Mouse (Mus musculus) liver, embryonic 12.5 days (tissue): ENCODE results near the gene Hivep3. TPM values are rescaled to one million over a fixed set of nuclear protein-coding genes. Genes with fewer than 3 reads are reported as not detected.

Experiments
- ATAC-seq: fragments of 200-750 bp; cut with Nextera tagmentation; 2 replicates; pipeline ENCODE4 v1.8.0; 2017; ENCODE audit warnings: moderate number of reproducible peaks, mild to moderate bottlenecking, moderate library complexity
- H3K27ac ChIP-seq: fragments of 300-500 bp; sonication (generic); 2 replicates; pipeline ENCODE4 v1.5.1; 2016; ENCODE audit warnings: mild to moderate bottlenecking
- H3K27me3 ChIP-seq: fragments of 300-500 bp; sonication (generic); replicated peaks from 2 replicates; pipeline ENCODE4 v1.6.1; 2016; ENCODE audit warnings: mild to moderate bottlenecking, moderate library complexity
- H3K36me3 ChIP-seq: fragments of 300-500 bp; sonication (generic); 2 replicates; pipeline ENCODE4 v1.6.1; 2016; ENCODE audit warnings: mild to moderate bottlenecking, moderate library complexity
- H3K4me1 ChIP-seq: fragments of 300-500 bp; sonication (generic); 2 replicates; pipeline ENCODE4 v1.6.1; 2016
- H3K4me2 ChIP-seq: fragments of 300-500 bp; sonication (generic); 2 replicates; pipeline ENCODE4 v1.6.1; 2016; ENCODE audit warnings: mild to moderate bottlenecking, moderate library complexity
- H3K4me3 ChIP-seq: fragments of 300-500 bp; sonication (generic); 2 replicates; pipeline ENCODE4 v1.5.1; 2016; ENCODE audit warnings: mild to moderate bottlenecking, moderate library complexity
- H3K9ac ChIP-seq: fragments of 300-500 bp; sonication (generic); 2 replicates; pipeline ENCODE4 v1.6.1; 2016; ENCODE audit warnings: mild to moderate bottlenecking, moderate library complexity
- H3K9me3 ChIP-seq: fragments of 300-500 bp; sonication (generic); replicated peaks from 2 replicates; pipeline ENCODE4 v1.6.1; 2016; ENCODE audit warnings: mild to moderate bottlenecking, moderate library complexity
- WGBS: fragments of 180-500 bp; shearing (Covaris S2); methylation state at CpG from one replicate; pipeline ENCODE4 v1.1.7; 2016; ENCODE audit not compliant: insufficient replicate concordance; 5-methylcytosine and 5-hydroxymethylcytosine counted together
- polyA plus RNA-seq: library from polyadenylated mRNA; unstranded; fragments of >200 nt; fragmentation: Nextera tagmentation; extraction: Ambion mirVana; gene quantifications from 2 replicates; pipeline ENCODE4 v1.2.1, GENCODE M21; 2016

The Hivep3 gene
- polyA plus RNA-seq, 1 experiment from 2014 or later: 2.9 TPM

- Histone ChIP-seq H3K36me3 (no peaks in the 10 kb centered on the region), H3K27me3 (peaks cover 8% of the 10 kb centered on the region; the same call in 1 of the 2 replicates), H3K4me2 (no peak overlapping the region), H3K9ac (no peak overlapping the region), H3K4me3 (no peak overlapping the region), H3K4me1 (0 out of 2 replicates have a peak, but pooled peaks cover 2% of the 10 kb centered on the region), H3K27ac (no peak overlapping the region), H3K9me3 (no peaks in the 10 kb centered on the region)
- no peak for ATAC-seq
- WGBS: 50% methylated on average over 4 of the region's 4 CpGs
These were observed 127.4 kb downstream of the Hivep3 start for GRCm38 (mm10) chr4:119861001-119861400.

DNA sequence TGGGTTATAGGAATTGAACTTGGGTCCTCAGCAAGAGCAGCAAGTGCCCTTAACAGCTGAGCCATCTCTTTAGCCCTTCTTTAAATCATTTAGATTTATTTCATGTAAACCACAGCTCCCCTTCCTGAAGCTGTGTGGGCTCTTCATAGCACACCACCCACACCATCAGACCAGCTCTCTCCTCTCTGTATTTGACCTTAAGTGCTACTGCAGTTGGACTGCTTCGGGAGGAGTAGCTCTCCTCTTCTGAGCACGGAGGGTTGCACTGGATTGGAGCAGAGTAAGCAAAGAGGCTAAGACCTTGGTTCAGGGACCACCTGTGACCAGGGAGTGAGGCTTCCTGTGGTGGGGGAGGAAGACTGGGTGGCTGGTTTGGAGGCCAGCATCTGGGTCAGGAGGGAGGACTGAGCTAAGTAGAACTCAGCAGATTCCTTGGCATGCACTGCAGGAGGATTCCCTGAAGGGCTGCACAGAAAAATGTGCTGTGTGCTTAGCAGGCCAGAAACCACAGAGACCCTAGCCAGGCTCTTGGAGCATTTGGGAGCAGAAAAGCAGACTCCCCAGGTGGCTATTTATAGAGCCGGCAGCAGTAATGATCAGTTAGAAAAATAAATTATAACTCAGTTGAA, 132.4 kb downstream of the Hivep3 start:
- Histone ChIP-seq H3K4me3 (no peak overlapping the region), H3K9me3 (no peaks in the 10 kb centered on the region), H3K4me1 (no peaks in the 10 kb centered on the region), H3K9ac (no peak overlapping the region), H3K27ac (no peak overlapping the region), H3K36me3 (no peaks in the 10 kb centered on the region), H3K4me2 (no peak overlapping the region), H3K27me3 (peaks cover 4% of the 10 kb centered on the region; the same call in 1 of the 2 replicates)
- ATAC-seq: no peak
- WGBS: 66% methylated on average over 3 of the region's 3 CpGs

DNA sequence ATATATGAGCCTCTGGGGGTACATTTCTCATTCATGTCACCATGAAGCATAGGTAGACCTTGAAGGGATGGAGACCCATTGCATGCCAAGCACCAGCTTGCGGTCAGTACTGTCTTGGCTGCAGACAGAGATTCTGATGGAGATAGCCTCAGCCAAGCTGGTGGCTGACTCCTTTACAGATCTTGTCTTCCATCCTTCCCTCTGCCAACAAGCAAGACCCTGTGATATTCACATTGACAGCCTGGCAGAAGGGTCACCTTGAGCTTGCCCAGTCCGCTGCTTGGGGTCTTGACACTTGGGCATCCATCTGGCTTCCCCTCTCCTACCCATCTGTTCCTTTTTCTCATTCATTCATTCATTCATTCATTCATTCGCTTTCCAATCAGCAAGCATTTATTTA, 133.5 kb downstream of the Hivep3 start:
- Histone ChIP-seq H3K4me1 (no peaks in the 10 kb centered on the region), H3K4me3 (no peak overlapping the region), H3K4me2 (no peak overlapping the region), H3K9me3 (no peaks in the 10 kb centered on the region), H3K36me3 (no peaks in the 10 kb centered on the region), H3K27me3 (no peaks in the 10 kb centered on the region), H3K27ac (no peak overlapping the region), H3K9ac (no peak overlapping the region)
- 82% methylated on average over 3 of the region's 3 CpGs for WGBS
- no peak for ATAC-seq

DNA sequence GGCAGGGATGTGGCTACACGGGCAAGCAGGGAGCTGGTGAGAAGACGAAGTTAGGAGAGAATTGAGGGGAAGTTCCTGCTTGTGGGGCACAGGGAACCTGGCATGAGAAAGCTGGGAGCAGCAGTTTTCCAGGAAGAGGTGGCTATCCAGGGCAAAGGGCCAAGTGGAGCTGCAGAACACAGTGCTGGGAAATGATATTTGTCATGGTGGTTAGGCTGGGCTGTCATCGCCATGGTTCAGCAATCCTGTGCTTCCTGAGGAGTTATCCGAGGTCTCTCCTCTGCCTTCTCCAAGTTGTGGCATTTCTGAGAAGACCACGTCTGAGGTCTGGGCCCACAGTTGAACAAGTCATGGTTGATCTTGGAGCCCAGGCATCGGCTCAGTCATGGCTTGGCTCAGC, 136.8 kb downstream of the Hivep3 start:
- H3K4me2 ChIP-seq: no peak overlapping the region

GRCm38 (mm10) chr4:119871441-119871840, 137.9 kb downstream of the Hivep3 start:
- no peak for ATAC-seq
- Histone ChIP-seq H3K27me3 (no peaks in the 10 kb centered on the region), H3K9ac (no peak overlapping the region), H3K36me3 (no peaks in the 10 kb centered on the region), H3K4me3 (no peak overlapping the region), H3K4me1 (no peaks in the 10 kb centered on the region), H3K4me2 (no peak overlapping the region), H3K27ac (no peak overlapping the region), H3K9me3 (no peaks in the 10 kb centered on the region)
- WGBS: 73% methylated on average over 2 of the region's 2 CpGs

More for the DNA sequence above, 136.8 kb downstream of the Hivep3 start:
- Histone ChIP-seq H3K27ac (no peak overlapping the region), H3K36me3 (no peaks in the 10 kb centered on the region), H3K4me1 (no peaks in the 10 kb centered on the region), H3K9me3 (no peaks in the 10 kb centered on the region), H3K27me3 (no peaks in the 10 kb centered on the region), H3K9ac (no peak overlapping the region), H3K4me3 (no peak overlapping the region)
- 51% methylated on average over 6 of the region's 6 CpGs for WGBS
- ATAC-seq: no peak

GRCm38 (mm10) chr4:119871861-119872582, 138.4 kb downstream of the Hivep3 start:
- no peaks in the 10 kb centered on the region for H3K9me3 ChIP-seq
- no peak for ATAC-seq
- H3K9ac ChIP-seq: no peak overlapping the region
- no peak overlapping the region for H3K4me3 ChIP-seq
- no peak overlapping the region for H3K4me2 ChIP-seq
- H3K27me3 ChIP-seq: no peaks in the 10 kb centered on the region
- no peaks in the 10 kb centered on the region for H3K36me3 ChIP-seq
- WGBS: 78% methylated on average over 10 of the region's 10 CpGs
- no peaks in the 10 kb centered on the region for H3K4me1 ChIP-seq
- H3K27ac ChIP-seq: no peak overlapping the region

DNA sequence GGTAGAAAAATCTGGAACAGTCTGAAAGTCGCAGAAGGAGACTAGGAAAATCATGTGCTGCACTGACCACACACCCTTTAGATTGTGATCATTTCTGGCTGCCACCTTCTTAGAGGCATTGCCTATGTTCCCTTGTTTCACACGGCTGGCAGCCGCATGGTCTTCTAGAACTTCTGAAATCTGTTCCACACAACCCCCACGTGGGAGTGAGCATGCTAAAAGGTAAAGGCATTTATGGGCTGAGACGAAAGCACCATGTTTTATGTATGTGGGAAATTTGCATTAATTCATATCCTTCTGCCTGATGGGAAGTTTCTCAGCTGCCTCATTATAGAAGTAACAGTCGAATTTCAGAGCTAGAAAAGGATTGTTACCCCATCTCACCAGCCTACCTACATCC, 140.4 kb downstream of the Hivep3 start:
- Histone ChIP-seq H3K36me3 (no peaks in the 10 kb centered on the region), H3K4me3 (no peak overlapping the region), H3K27ac (no peak overlapping the region), H3K9me3 (no peaks in the 10 kb centered on the region), H3K9ac (no peak overlapping the region), H3K27me3 (no peaks in the 10 kb centered on the region), H3K4me1 (peaks cover 7% of the 10 kb centered on the region; the same call in 1 of the 2 replicates), H3K4me2 (no peak overlapping the region)
- 55% methylated on average over 6 of the region's 6 CpGs for WGBS
- no peak for ATAC-seq

- 54% methylated on average over 2 of the region's 2 CpGs for WGBS
- H3K9ac ChIP-seq: no peak overlapping the region
- no peak for ATAC-seq
- H3K27me3 ChIP-seq: no peaks in the 10 kb centered on the region
- H3K4me3 ChIP-seq: no peak overlapping the region
- H3K27ac ChIP-seq: no peak overlapping the region
- no peaks in the 10 kb centered on the region for H3K9me3 ChIP-seq
- H3K4me2 ChIP-seq: no peak overlapping the region
- H3K36me3 ChIP-seq: no peaks in the 10 kb centered on the region
- peaks cover 7% of the 10 kb centered on the region; the same call in 1 of the 2 replicates for H3K4me1 ChIP-seq
These were observed 142.0 kb downstream of the Hivep3 start for GRCm38 (mm10) chr4:119875592-119875991.

DNA sequence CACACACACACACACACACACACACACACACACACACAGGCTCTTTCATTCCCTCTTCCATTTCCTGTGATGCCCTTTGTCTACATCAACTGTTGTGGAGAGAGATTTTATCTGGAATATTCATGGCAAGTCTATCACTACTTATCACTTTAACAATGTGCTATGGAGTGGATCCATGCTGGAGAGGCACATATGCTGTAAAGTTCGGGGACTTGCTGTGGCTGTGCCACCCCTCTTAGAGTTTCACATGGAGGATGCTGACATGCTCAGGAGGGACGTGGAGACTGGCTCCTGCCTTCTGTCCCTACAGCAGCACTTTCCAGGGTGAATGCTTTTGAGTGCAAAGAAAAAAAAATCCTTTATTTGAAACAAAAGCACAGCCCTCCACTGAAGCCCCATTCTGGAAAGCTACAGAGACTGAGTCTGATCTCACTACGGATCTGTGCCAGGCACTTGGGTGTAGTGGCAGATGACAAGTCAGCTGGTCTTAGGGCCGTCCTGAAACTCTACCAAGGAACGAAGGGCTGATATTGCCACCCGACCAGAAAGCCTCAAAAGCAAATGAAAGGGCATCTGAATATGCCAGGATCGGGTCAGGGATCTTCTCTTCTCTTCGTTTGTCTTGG, 143.1 kb downstream of the Hivep3 start:
- no peak for ATAC-seq

DNA sequence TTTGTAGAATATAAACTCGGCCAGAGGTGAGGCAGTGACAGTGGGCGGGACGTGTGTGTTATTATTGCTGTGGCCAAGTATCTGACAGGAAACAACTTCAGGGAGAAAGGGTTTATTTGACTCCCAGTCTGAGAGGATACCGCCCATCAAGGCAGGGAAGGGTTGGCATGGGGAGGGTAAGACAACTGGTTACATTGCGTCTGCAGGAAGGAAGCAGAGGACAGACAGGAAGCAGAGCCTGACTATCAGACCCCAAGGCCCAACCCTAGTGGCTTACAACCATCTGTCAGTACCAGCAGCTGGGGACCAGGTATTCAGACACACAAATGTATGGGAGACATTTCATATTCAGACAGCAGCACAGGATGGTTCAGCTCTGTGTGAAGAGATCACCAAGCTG, 144.6 kb downstream of the Hivep3 start:
- ATAC-seq: no peak
- H3K4me1 ChIP-seq: peaks cover 7% of the 10 kb centered on the region; the same call in 1 of the 2 replicates
- no peak overlapping the region for H3K4me3 ChIP-seq
- H3K9ac ChIP-seq: no peak overlapping the region
- WGBS: 31% methylated on average over 5 of the region's 5 CpGs
- H3K27me3 ChIP-seq: no peaks in the 10 kb centered on the region
- no peak overlapping the region for H3K4me2 ChIP-seq
- H3K9me3 ChIP-seq: no peaks in the 10 kb centered on the region
- no peak overlapping the region for H3K27ac ChIP-seq
- no peaks in the 10 kb centered on the region for H3K36me3 ChIP-seq

More for the DNA sequence above, 143.1 kb downstream of the Hivep3 start:
- no peak overlapping the region for H3K4me2 ChIP-seq
- H3K27ac ChIP-seq: no peak overlapping the region
- H3K9me3 ChIP-seq: no peaks in the 10 kb centered on the region
- no peaks in the 10 kb centered on the region for H3K27me3 ChIP-seq
- 58% methylated on average over 8 of the region's 8 CpGs for WGBS
- H3K4me3 ChIP-seq: no peak overlapping the region
- no peak overlapping the region for H3K9ac ChIP-seq
- peaks cover 7% of the 10 kb centered on the region; the same call in 1 of the 2 replicates for H3K4me1 ChIP-seq
- no peaks in the 10 kb centered on the region for H3K36me3 ChIP-seq

- H3K27me3 ChIP-seq: no peaks in the 10 kb centered on the region
- H3K27ac ChIP-seq: no peak overlapping the region
- H3K9ac ChIP-seq: no peak overlapping the region
- peaks cover 7% of the 10 kb centered on the region; the same call in 1 of the 2 replicates for H3K4me1 ChIP-seq
- ATAC-seq: no peak
- H3K9me3 ChIP-seq: no peaks in the 10 kb centered on the region
- 73% methylated on average over 5 of the region's 5 CpGs for WGBS
- no peak overlapping the region for H3K4me2 ChIP-seq
- H3K36me3 ChIP-seq: no peaks in the 10 kb centered on the region
- no peak overlapping the region for H3K4me3 ChIP-seq
These were observed 146.1 kb downstream of the Hivep3 start for GRCm38 (mm10) chr4:119879671-119880070.

DNA sequence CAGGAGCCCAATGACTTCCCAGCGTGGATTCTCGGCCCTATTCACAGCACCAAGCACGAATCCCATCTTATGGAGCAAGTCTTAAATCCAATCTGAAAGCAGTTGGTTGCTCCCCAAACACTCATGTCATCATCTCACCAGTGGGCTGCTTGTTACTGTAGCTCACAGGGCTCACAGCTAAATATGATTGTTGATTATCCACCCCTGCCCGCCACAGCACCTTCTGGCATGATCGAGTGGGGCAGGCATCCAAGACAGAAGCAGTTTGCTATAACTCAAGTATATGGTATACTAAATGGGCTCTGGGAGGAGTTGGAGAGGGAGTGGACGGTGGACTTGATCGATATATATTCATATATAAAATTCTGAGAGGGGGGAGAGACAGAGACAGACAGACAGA, 146.7 kb downstream of the Hivep3 start:
- Histone ChIP-seq H3K27me3 (no peaks in the 10 kb centered on the region), H3K4me2 (no peak overlapping the region), H3K4me1 (peaks cover 7% of the 10 kb centered on the region; the same call in 1 of the 2 replicates), H3K27ac (no peak overlapping the region), H3K36me3 (no peaks in the 10 kb centered on the region), H3K9ac (no peak overlapping the region), H3K4me3 (no peak overlapping the region), H3K9me3 (no peaks in the 10 kb centered on the region)
- no peak for ATAC-seq
- 71% methylated on average over 7 of the region's 7 CpGs for WGBS
